Mouse (Mus musculus): ENCODE results near the gene Lrfn1. TPM values are rescaled to one million over a fixed set of nuclear protein-coding genes. Genes with fewer than 3 reads are reported as not detected.
"Not testable (repeated sequence)": the region's sequence is repeated elsewhere in the genome, so short reads cannot be mapped to it uniquely, and the experiment has no call there.

Lrfn1 gene
- polyA plus RNA-seq, 1 experiment: not detected

- Histone ChIP-seq H3K27ac (replicated peaks; ENCODE audit: low read depth, low read length) (no peak overlapping the region), H3K4me3 (ENCODE audit: insufficient read depth, low read depth, low read length) (peak overlapping the region; percentile 35)
Measured at GRCm38 (mm10) chr7:28467213-28467751, 15.5 kb downstream of the Lrfn1 start.

GRCm38 (mm10) chr7:28476191-28476590 lies 24.4 kb downstream of the Lrfn1 start:
- H3K4me3 ChIP-seq (ENCODE audit: insufficient read depth, low read depth, low read length): no peak overlapping the region
- H3K27ac ChIP-seq (replicated peaks; ENCODE audit: low read depth, low read length): no peak overlapping the region

More at GRCm38 (mm10) chr7:28467213-28467751, 15.5 kb downstream of the Lrfn1 start:
- no peaks in the 10 kb centered on the region for H3K4me1 ChIP-seq (ENCODE audit: control insufficient read depth, insufficient read depth, insufficient read length, low read length)

GRCm38 (mm10) chr7:28477363-28477762 lies 25.6 kb downstream of the Lrfn1 start:
- Histone ChIP-seq H3K4me1 (ENCODE audit: control insufficient read depth, insufficient read depth, insufficient read length, low read length) (no peaks in the 10 kb centered on the region), H3K27ac (replicated peaks; ENCODE audit: low read depth, low read length) (no peak overlapping the region), H3K4me3 (ENCODE audit: insufficient read depth, low read depth, low read length) (no peak overlapping the region)

More at GRCm38 (mm10) chr7:28476191-28476590, 24.4 kb downstream of the Lrfn1 start:
- H3K4me1 ChIP-seq (ENCODE audit: control insufficient read depth, insufficient read depth, insufficient read length, low read length): no peaks in the 10 kb centered on the region

- Histone ChIP-seq H3K4me1 (ENCODE audit: control insufficient read depth, insufficient read depth, insufficient read length, low read length) (no peaks in the 10 kb centered on the region), H3K4me3 (ENCODE audit: insufficient read depth, low read depth, low read length) (no peak overlapping the region), H3K27ac (replicated peaks; ENCODE audit: low read depth, low read length) (no peak overlapping the region)
Measured at GRCm38 (mm10) chr7:28478854-28479253, 27.1 kb downstream of the Lrfn1 start.

- Histone ChIP-seq H3K4me1 (ENCODE audit: control insufficient read depth, insufficient read depth, insufficient read length, low read length) (no peaks in the 10 kb centered on the region), H3K27ac (replicated peaks; ENCODE audit: low read depth, low read length) (no peak overlapping the region), H3K4me3 (ENCODE audit: insufficient read depth, low read depth, low read length) (no peak overlapping the region)
Measured at GRCm38 (mm10) chr7:28482854-28483253, 31.1 kb downstream of the Lrfn1 start.

GRCm38 (mm10) chr7:28484192-28484591 lies 32.4 kb downstream of the Lrfn1 start:
- no peaks in the 10 kb centered on the region for H3K4me1 ChIP-seq (ENCODE audit: control insufficient read depth, insufficient read depth, insufficient read length, low read length)
- no peak overlapping the region for H3K4me3 ChIP-seq (ENCODE audit: insufficient read depth, low read depth, low read length)
- H3K27ac ChIP-seq (replicated peaks; ENCODE audit: low read depth, low read length): no peak overlapping the region

- Histone ChIP-seq H3K27ac (replicated peaks; ENCODE audit: low read depth, low read length) (no peak overlapping the region), H3K4me3 (ENCODE audit: insufficient read depth, low read depth, low read length) (no peak overlapping the region), H3K4me1 (ENCODE audit: control insufficient read depth, insufficient read depth, insufficient read length, low read length) (no peaks in the 10 kb centered on the region)
Measured at GRCm38 (mm10) chr7:28488030-28488491, 36.3 kb downstream of the Lrfn1 start.

GRCm38 (mm10) chr7:28490410-28490809 lies 38.6 kb downstream of the Lrfn1 start:
- H3K4me3 ChIP-seq (ENCODE audit: insufficient read depth, low read depth, low read length): no peak overlapping the region
- no peak overlapping the region for H3K27ac ChIP-seq (replicated peaks; ENCODE audit: low read depth, low read length)
- H3K4me1 ChIP-seq (ENCODE audit: control insufficient read depth, insufficient read depth, insufficient read length, low read length): no peaks in the 10 kb centered on the region

- Histone ChIP-seq H3K4me1 (ENCODE audit: control insufficient read depth, insufficient read depth, insufficient read length, low read length) (no peaks in the 10 kb centered on the region), H3K27ac (replicated peaks; ENCODE audit: low read depth, low read length) (no peak overlapping the region), H3K4me3 (ENCODE audit: insufficient read depth, low read depth, low read length) (no peak overlapping the region)
Measured at GRCm38 (mm10) chr7:28490903-28491302, 39.1 kb downstream of the Lrfn1 start.

- Histone ChIP-seq H3K27ac (replicated peaks; ENCODE audit: low read depth, low read length) (no peak overlapping the region), H3K4me1 (ENCODE audit: control insufficient read depth, insufficient read depth, insufficient read length, low read length) (no peaks in the 10 kb centered on the region)
Measured at GRCm38 (mm10) chr7:28492310-28492709, 40.5 kb downstream of the Lrfn1 start.

GRCm38 (mm10) chr7:28495426-28495825 lies 43.6 kb downstream of the Lrfn1 start:
- no peak overlapping the region for H3K27ac ChIP-seq (replicated peaks; ENCODE audit: low read depth, low read length)
- H3K4me1 ChIP-seq (ENCODE audit: control insufficient read depth, insufficient read depth, insufficient read length, low read length): no peaks in the 10 kb centered on the region
- no peak overlapping the region for H3K4me3 ChIP-seq (ENCODE audit: insufficient read depth, low read depth, low read length)

More at GRCm38 (mm10) chr7:28492310-28492709, 40.5 kb downstream of the Lrfn1 start:
- no peak overlapping the region for H3K4me3 ChIP-seq (ENCODE audit: insufficient read depth, low read depth, low read length)

GRCm38 (mm10) chr7:28505585-28505984 lies 53.8 kb downstream of the Lrfn1 start:
- no peak overlapping the region for H3K27ac ChIP-seq (replicated peaks; ENCODE audit: low read depth, low read length)
- H3K4me3 ChIP-seq (ENCODE audit: insufficient read depth, low read depth, low read length): no peak overlapping the region
- no peaks in the 10 kb centered on the region for H3K4me1 ChIP-seq (ENCODE audit: control insufficient read depth, insufficient read depth, insufficient read length, low read length)

GRCm38 (mm10) chr7:28509121-28509520 lies 57.3 kb downstream of the Lrfn1 start:
- H3K4me3 ChIP-seq (ENCODE audit: insufficient read depth, low read depth, low read length); H3K4me1 ChIP-seq (ENCODE audit: control insufficient read depth, insufficient read depth, insufficient read length, low read length); H3K27ac ChIP-seq (replicated peaks; ENCODE audit: low read depth, low read length): not testable (repeated sequence)

- not testable (repeated sequence) for H3K4me3 ChIP-seq (ENCODE audit: insufficient read depth, low read depth, low read length)
Measured at GRCm38 (mm10) chr7:28510405-28510974, 58.7 kb downstream of the Lrfn1 start, which contains the start of gene Ifnl2. Gene Ifnl2, minus strand, starts transcription at chr7:28510455.

GRCm38 (mm10) chr7:28511441-28511840 lies 59.7 kb downstream of the Lrfn1 start:
- Histone ChIP-seq H3K4me3 (ENCODE audit: insufficient read depth, low read depth, low read length) (no peak overlapping the region), H3K27ac (replicated peaks; ENCODE audit: low read depth, low read length) (no peak overlapping the region), H3K4me1 (ENCODE audit: control insufficient read depth, insufficient read depth, insufficient read length, low read length) (no peaks in the 10 kb centered on the region)

More at GRCm38 (mm10) chr7:28510405-28510974, 58.7 kb downstream of the Lrfn1 start, which contains the start of gene Ifnl2:
- not testable (repeated sequence) for H3K4me1 ChIP-seq (ENCODE audit: control insufficient read depth, insufficient read depth, insufficient read length, low read length); H3K27ac ChIP-seq (replicated peaks; ENCODE audit: low read depth, low read length)

All from brown adipose tissue, adult 24 weeks (tissue).